Mouse (Mus musculus) midbrain, embryonic 12.5 days (tissue): ENCODE measurements around the gene Faap100. TPM values are rescaled to one million over a fixed set of nuclear protein-coding genes. Genes with fewer than 3 reads are reported as not detected.
"Not testable (repeated sequence)": the region's sequence is repeated elsewhere in the genome, so short reads cannot be mapped to it uniquely, and the experiment has no call there.

ENCODE experiments used
- ATAC-seq: fragments of 200-750 bp; cut with Nextera tagmentation; 2 replicates; pipeline ENCODE4 v1.8.0; 2017; ENCODE audit warnings: low read depth, moderate TSS enrichment, moderate library complexity; ENCODE audit not compliant: low FRiP score
- H3K27ac ChIP-seq: fragments of 300-500 bp; sonication (generic); replicated peaks from 2 replicates; pipeline ENCODE4 v1.5.1; 2016; ENCODE audit warnings: mild to moderate bottlenecking
- H3K27me3 ChIP-seq: fragments of 300-500 bp; sonication (generic); 2 replicates; pipeline ENCODE4 v1.6.1; 2016; ENCODE audit warnings: mild to moderate bottlenecking
- H3K36me3 ChIP-seq: fragments of 300-500 bp; sonication (generic); 2 replicates; pipeline ENCODE4 v1.6.1; 2016
- H3K4me1 ChIP-seq: fragments of 300-500 bp; sonication (generic); 2 replicates; pipeline ENCODE4 v1.6.1; 2016
- H3K4me2 ChIP-seq: fragments of 300-500 bp; sonication (generic); replicated peaks from 2 replicates; pipeline ENCODE4 v1.6.1; 2016; ENCODE audit warnings: mild to moderate bottlenecking, moderate library complexity
- H3K4me3 ChIP-seq: fragments of 300-500 bp; sonication (generic); 2 replicates; pipeline ENCODE4 v1.5.1; 2016; ENCODE audit warnings: mild to moderate bottlenecking
- H3K9ac ChIP-seq: fragments of 300-500 bp; sonication (generic); replicated peaks from 2 replicates; pipeline ENCODE4 v1.6.1; 2016; ENCODE audit warnings: mild to moderate bottlenecking, moderate library complexity
- H3K9me3 ChIP-seq: fragments of 300-500 bp; sonication (generic); 2 replicates; pipeline ENCODE4 v1.6.1; 2016; ENCODE audit warnings: mild to moderate bottlenecking
- WGBS: fragments of 180-500 bp; shearing (Covaris S2); methylation state at CpG from one replicate; pipeline ENCODE4 v1.1.7; 2016; 5-methylcytosine and 5-hydroxymethylcytosine counted together
- polyA plus RNA-seq: library from polyadenylated mRNA; unstranded; fragments of >200 nt; fragmentation: Nextera tagmentation; extraction: Ambion mirVana; gene quantifications from 2 replicates; pipeline ENCODE4 v1.2.1, GENCODE M21; 2016

Faap100 gene
- polyA plus RNA-seq, 1 experiment from 2014 or later = 51.3 TPM

GRCm38 (mm10) chr11:120356319-120356840 lies 22.2 kb downstream of the Faap100 start:
- Histone ChIP-seq H3K27me3 (peaks cover 11% of the 10 kb centered on the region; the same call in 1 of the 2 replicates), H3K9me3 (no peaks in the 10 kb centered on the region), H3K4me2 (no peak overlapping the region), H3K36me3 (no peaks in the 10 kb centered on the region), H3K27ac (no peak overlapping the region), H3K4me3 (no peak overlapping the region), H3K4me1 (peaks cover 39% of the 10 kb centered on the region), H3K9ac (no peak overlapping the region)
- ATAC-seq = no peak
- 90% methylated on average over 15 of the region's 15 CpGs for WGBS

DNA sequence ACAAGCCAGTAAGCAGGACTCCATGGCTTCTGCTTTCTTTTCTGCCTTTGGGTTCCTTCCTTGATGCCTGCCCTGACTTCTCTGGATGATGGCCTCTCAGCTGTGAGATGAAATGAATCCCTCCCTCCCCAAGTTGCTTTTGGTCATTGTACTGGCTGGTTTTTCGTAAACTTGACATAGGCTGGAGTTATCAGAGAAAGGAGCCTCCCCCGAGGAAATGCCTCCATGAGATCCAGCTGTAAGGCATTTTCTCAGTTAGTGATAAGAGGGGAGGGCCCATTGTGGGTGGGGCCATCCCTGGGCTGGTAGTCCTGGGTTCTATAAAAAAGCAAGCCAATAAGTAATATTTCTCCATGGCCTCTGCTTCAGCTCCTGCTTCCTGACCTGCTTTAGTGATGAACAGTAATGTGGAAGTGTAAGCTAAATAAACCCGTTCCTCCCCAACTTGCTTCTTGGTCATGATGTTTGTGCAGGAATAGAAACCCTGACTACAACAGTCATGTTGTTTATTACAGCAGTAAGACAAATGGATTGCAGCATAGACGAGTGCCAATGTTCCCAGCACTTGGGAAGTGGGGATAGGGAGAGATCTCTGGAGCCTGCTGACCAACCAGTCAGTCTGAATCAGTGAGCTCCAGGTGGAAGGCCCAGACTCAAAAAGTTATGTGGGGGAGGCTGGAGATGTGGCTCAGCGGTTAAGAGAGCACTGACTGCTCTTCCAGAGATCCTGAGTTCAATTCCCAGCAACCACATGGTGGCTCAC lies 23.1 kb downstream of the Faap100 start:
- peaks cover 11% of the 10 kb centered on the region; the same call in 1 of the 2 replicates for H3K27me3 ChIP-seq
- H3K9ac ChIP-seq = no peak overlapping the region
- H3K9me3 ChIP-seq = no peaks in the 10 kb centered on the region
- H3K36me3 ChIP-seq = no peaks in the 10 kb centered on the region
- no peak overlapping the region for H3K4me3 ChIP-seq
- H3K4me1 ChIP-seq = peaks cover 45% of the 10 kb centered on the region
- H3K4me2 ChIP-seq = no peak overlapping the region
- no peak for ATAC-seq
- H3K27ac ChIP-seq = no peak overlapping the region
- WGBS = 85% methylated on average over 5 of the region's 5 CpGs

- Histone ChIP-seq H3K36me3 (no peaks in the 10 kb centered on the region), H3K27ac (no peak overlapping the region), H3K4me1 (peaks cover 54% of the 10 kb centered on the region), H3K4me2 (no peak overlapping the region), H3K4me3 (no peak overlapping the region), H3K27me3 (peaks cover 11% of the 10 kb centered on the region; the same call in 1 of the 2 replicates), H3K9ac (no peak overlapping the region), H3K9me3 (no peaks in the 10 kb centered on the region)
- WGBS = 91% methylated on average over 17 of the region's 17 CpGs
- no peak for ATAC-seq
Observed at GRCm38 (mm10) chr11:120354304-120355276, 24.0 kb downstream of the Faap100 start.

DNA sequence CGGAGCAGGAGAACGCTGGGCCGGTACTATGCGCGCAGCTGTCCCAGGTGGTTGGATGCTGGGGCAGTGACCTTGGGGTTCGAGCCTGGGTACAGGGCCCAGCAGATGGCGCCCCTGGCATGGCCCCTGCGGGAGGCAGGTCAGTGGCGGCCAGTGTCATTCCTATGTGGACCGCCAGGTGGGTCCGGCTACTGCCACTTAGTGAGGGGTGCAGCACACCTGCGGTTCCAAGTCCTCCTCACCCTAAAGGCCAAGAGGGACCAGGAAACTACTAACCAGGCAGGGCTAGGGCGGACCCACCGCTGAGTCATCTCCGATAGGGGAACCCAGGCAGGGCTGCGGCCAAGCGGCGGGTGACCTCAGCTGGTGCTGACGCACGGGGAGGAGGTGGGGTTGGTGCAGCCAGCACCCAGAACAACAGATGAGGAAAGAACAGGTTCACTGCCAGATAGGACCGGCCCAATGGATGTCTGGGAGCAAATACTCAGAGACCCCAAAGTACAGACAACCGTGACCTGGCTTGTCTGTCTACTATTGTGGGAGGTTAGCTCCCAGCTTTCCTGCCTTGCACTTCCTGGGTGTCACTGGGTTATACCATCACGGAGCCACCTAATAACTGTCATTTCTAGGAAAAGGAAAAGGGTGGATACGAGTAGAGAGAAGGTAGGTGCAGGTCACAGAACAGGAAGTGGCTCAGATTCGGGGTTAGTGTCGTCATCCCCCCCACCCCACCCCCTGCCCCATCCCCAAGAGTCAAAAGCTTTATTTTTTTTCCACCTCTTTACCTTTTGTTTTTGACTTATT lies 24.9 kb downstream of the Faap100 start:
- Histone ChIP-seq H3K4me2 (peak overlapping the region; percentile 8; the same call in 1 of the 2 replicates), H3K27me3 (peaks cover 11% of the 10 kb centered on the region; the same call in 1 of the 2 replicates), H3K4me1 (peaks cover 51% of the 10 kb centered on the region), H3K9ac (no peak overlapping the region), H3K4me3 (no peak overlapping the region), H3K9me3 (no peaks in the 10 kb centered on the region), H3K36me3 (no peaks in the 10 kb centered on the region), H3K27ac (peak overlapping the region; percentile 46; the same call in 1 of the 2 replicates)
- no peak for ATAC-seq
- WGBS = 25% methylated on average over 26 of the region's 26 CpGs

GRCm38 (mm10) chr11:120352571-120353290 lies 25.8 kb downstream of the Faap100 start:
- peak overlapping the region; percentile 46 for H3K27ac ChIP-seq
- peaks cover 41% of the 10 kb centered on the region for H3K4me1 ChIP-seq
- no peaks in the 10 kb centered on the region for H3K9me3 ChIP-seq
- no peak overlapping the region for H3K9ac ChIP-seq
- no peak for ATAC-seq
- H3K36me3 ChIP-seq = no peaks in the 10 kb centered on the region
- no peak overlapping the region for H3K4me3 ChIP-seq
- no peak overlapping the region for H3K4me2 ChIP-seq
- H3K27me3 ChIP-seq = peaks cover 11% of the 10 kb centered on the region; the same call in 1 of the 2 replicates
- 76% methylated on average over 13 of the region's 13 CpGs for WGBS

- not testable (repeated sequence) for ATAC-seq, H3K4me3 ChIP-seq, H3K9ac ChIP-seq, H3K4me2 ChIP-seq, H3K36me3 ChIP-seq, H3K9me3 ChIP-seq
- Histone ChIP-seq H3K27me3 (peaks cover 11% of the 10 kb centered on the region; the same call in 1 of the 2 replicates), H3K4me1 (peaks cover 35% of the 10 kb centered on the region), H3K27ac (peak overlapping the region; percentile 100)
- 94% methylated on average over 5 of the region's 5 CpGs for WGBS
Observed at GRCm38 (mm10) chr11:120352093-120352350, 26.5 kb downstream of the Faap100 start.

GRCm38 (mm10) chr11:120351250-120352092 lies 27.1 kb downstream of the Faap100 start:
- no peak for ATAC-seq
- Histone ChIP-seq H3K4me1 (peaks cover 38% of the 10 kb centered on the region), H3K36me3 (peaks cover 7% of the 10 kb centered on the region), H3K4me3 (no peak overlapping the region), H3K9me3 (no peaks in the 10 kb centered on the region), H3K9ac (no peak overlapping the region; the same call in 1 of the 2 replicates), H3K27me3 (peaks cover 11% of the 10 kb centered on the region; the same call in 1 of the 2 replicates), H3K27ac (peak overlapping the region; percentile 100), H3K4me2 (no peak overlapping the region)
- WGBS = 88% methylated on average over 10 of the region's 10 CpGs

- Histone ChIP-seq H3K27ac (peak overlapping the region; percentile 100), H3K36me3 (peaks cover 9% of the 10 kb centered on the region), H3K4me2 (peak overlapping the region; percentile 64), H3K4me1 (peaks cover 40% of the 10 kb centered on the region), H3K9me3 (no peaks in the 10 kb centered on the region), H3K27me3 (peaks cover 11% of the 10 kb centered on the region; the same call in 1 of the 2 replicates), H3K4me3 (peak overlapping the region; percentile 100), H3K9ac (peak overlapping the region; percentile 100)
- 22% methylated on average over 11 of the region's 11 CpGs for WGBS
- no peak for ATAC-seq
Observed at GRCm38 (mm10) chr11:120350711-120351110, 27.9 kb downstream of the Faap100 start.

GRCm38 (mm10) chr11:120349986-120350702 lies 28.4 kb downstream of the Faap100 start:
- WGBS = 3% methylated on average over 67 of the region's 68 CpGs
- peak overlapping the region; percentile 64 for H3K4me2 ChIP-seq
- ATAC-seq = peak; percentile 72
- H3K27me3 ChIP-seq = peaks cover 11% of the 10 kb centered on the region; the same call in 1 of the 2 replicates
- H3K4me1 ChIP-seq = peaks cover 43% of the 10 kb centered on the region
- H3K27ac ChIP-seq = peak overlapping the region; percentile 100
- peaks cover 13% of the 10 kb centered on the region for H3K36me3 ChIP-seq
- H3K9ac ChIP-seq = peak overlapping the region; percentile 100
- peak overlapping the region; percentile 100 for H3K4me3 ChIP-seq
- H3K9me3 ChIP-seq = no peaks in the 10 kb centered on the region
